Mouse (Mus musculus) small intestine, adult 2 months (tissue): ENCODE measurements around the gene Fuom.

Experiments
- CTCF ChIP-seq: fragments of 200-500 bp; IDR thresholded peaks from 2 replicates; pipeline ENCODE4 v1.5.1; 2012; ENCODE audit warnings: low read depth, mild to moderate bottlenecking, control low read depth, inconsistent platforms, low read length, moderate library complexity, mixed read lengths; ENCODE audit not compliant: insufficient replicate concordance, insufficient read length; ENCODE audit errors: extremely low read depth
- POLR2A ChIP-seq: fragments of 200-500 bp; IDR thresholded peaks from 2 replicates; pipeline ENCODE4 v1.6.1; 2012; ENCODE audit warnings: low read depth, mild to moderate bottlenecking, control low read depth, inconsistent platforms, low read length, moderate library complexity

DNA sequence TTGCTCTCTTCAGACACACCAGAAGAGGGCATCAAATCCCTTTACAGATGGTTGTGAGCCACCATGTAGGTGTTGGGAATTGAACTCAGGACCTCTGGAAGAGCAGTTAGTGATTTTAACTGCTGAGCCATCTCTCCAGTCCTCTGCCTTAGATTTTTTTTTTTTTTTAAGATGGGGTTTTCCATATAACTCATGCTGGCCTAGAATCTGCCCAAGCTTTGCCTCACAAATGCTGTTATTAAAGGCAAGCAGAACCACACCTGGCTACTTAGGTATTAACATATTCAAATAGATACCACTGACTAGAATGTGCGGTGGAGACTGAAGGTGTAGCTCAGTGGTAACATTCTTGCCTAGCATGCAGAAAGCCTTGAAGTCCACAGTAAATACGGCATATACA lies 18.2 kb upstream of the Fuom start:
- TF ChIP-seq POLR2A (no peak), CTCF (no peak)
